Mouse (Mus musculus): ENCODE data around the gene Coro6. TPM values are rescaled to one million over a fixed set of nuclear protein-coding genes. Genes with fewer than 3 reads are reported as not detected.

The Coro6 gene
- polyA plus RNA-seq, 1 experiment from 2014 or later: 0.16 TPM

GRCm38 (mm10) chr11:77511336-77511735 lies 49.1 kb downstream of the Coro6 start:
- no peak overlapping the region for H3K4me3 ChIP-seq
- peaks cover 39% of the 10 kb centered on the region for H3K36me3 ChIP-seq
- no peaks in the 10 kb centered on the region for H3K9me3 ChIP-seq
- H3K27ac ChIP-seq: no peak overlapping the region
- no peak for DNase-seq (ENCODE audit: low spot score)
- H3K27me3 ChIP-seq (ENCODE audit: insufficient read depth, poor library complexity, severe bottlenecking): peaks cover 21% of the 10 kb centered on the region
- H3K4me1 ChIP-seq (replicated peaks): peaks cover 67% of the 10 kb centered on the region
- 86% methylated on average over 5 of the region's 5 CpGs for WGBS

GRCm38 (mm10) chr11:77512891-77513810 lies 50.9 kb downstream of the Coro6 start:
- peak overlapping the region; percentile 64 for H3K4me3 ChIP-seq
- peaks cover 74% of the 10 kb centered on the region for H3K4me1 ChIP-seq (replicated peaks)
- under 1% methylated on average over 71 of the region's 84 CpGs for WGBS
- peak; percentile 94 for DNase-seq (ENCODE audit: low spot score)
- H3K36me3 ChIP-seq: peaks cover 24% of the 10 kb centered on the region
- H3K9me3 ChIP-seq: no peaks in the 10 kb centered on the region
- H3K27ac ChIP-seq: peak overlapping the region; percentile 90
- peaks cover 30% of the 10 kb centered on the region for H3K27me3 ChIP-seq (ENCODE audit: insufficient read depth, poor library complexity, severe bottlenecking)

GRCm38 (mm10) chr11:77513811-77514170 lies 51.6 kb downstream of the Coro6 start:
- Histone ChIP-seq H3K27me3 (ENCODE audit: insufficient read depth, poor library complexity, severe bottlenecking) (peaks cover 34% of the 10 kb centered on the region), H3K27ac (peak overlapping the region; percentile 90), H3K9me3 (no peaks in the 10 kb centered on the region), H3K4me1 (replicated peaks) (peaks cover 74% of the 10 kb centered on the region), H3K4me3 (peak overlapping the region; percentile 64), H3K36me3 (peaks cover 20% of the 10 kb centered on the region)
- no peak for DNase-seq (ENCODE audit: low spot score)
- 1% methylated on average over 10 of the region's 10 CpGs for WGBS

- DNase-seq (ENCODE audit: low spot score): no peak
- peaks cover 73% of the 10 kb centered on the region for H3K4me1 ChIP-seq (replicated peaks)
- H3K9me3 ChIP-seq: no peaks in the 10 kb centered on the region
- 4% methylated on average over 19 of the region's 19 CpGs for WGBS
- H3K27me3 ChIP-seq (ENCODE audit: insufficient read depth, poor library complexity, severe bottlenecking): peaks cover 34% of the 10 kb centered on the region
- H3K27ac ChIP-seq: peak overlapping the region; percentile 86
- peaks cover 15% of the 10 kb centered on the region for H3K36me3 ChIP-seq
- H3K4me3 ChIP-seq: peak overlapping the region; percentile 64
Measured at GRCm38 (mm10) chr11:77514281-77514831, 52.1 kb downstream of the Coro6 start.

- under 1% methylated on average over 72 of the region's 72 CpGs for WGBS
- Histone ChIP-seq H3K9me3 (no peaks in the 10 kb centered on the region), H3K36me3 (peaks cover 8% of the 10 kb centered on the region; the same call in 1 of the 2 replicates), H3K4me1 (replicated peaks) (peaks cover 76% of the 10 kb centered on the region), H3K4me3 (peak within 1 kb of the TSS; percentile 64), H3K27ac (peak within 1 kb of the TSS; percentile 86), H3K27me3 (ENCODE audit: insufficient read depth, poor library complexity, severe bottlenecking) (peaks cover 34% of the 10 kb centered on the region)
- DNase-seq (ENCODE audit: low spot score): peak; percentile 87
Measured at GRCm38 (mm10) chr11:77514832-77515636, 52.8 kb downstream of the Coro6 start, which contains the start of gene Abhd15. TSS of gene Abhd15 (plus strand) at chr11:77515121.

GRCm38 (mm10) chr11:77515637-77516552 lies 53.7 kb downstream of the Coro6 start, which contains the start of gene Trp53i13:
TSS of gene Trp53i13 (minus strand) at chr11:77515980.
- no peak for DNase-seq (ENCODE audit: low spot score)
- WGBS: 7% methylated on average over 39 of the region's 39 CpGs
- H3K4me3 ChIP-seq: peak within 1 kb of the TSS; percentile 64
- H3K27me3 ChIP-seq (ENCODE audit: insufficient read depth, poor library complexity, severe bottlenecking): peaks cover 34% of the 10 kb centered on the region
- peak within 1 kb of the TSS; percentile 86 for H3K27ac ChIP-seq
- H3K9me3 ChIP-seq: no peaks in the 10 kb centered on the region
- peaks cover 84% of the 10 kb centered on the region for H3K4me1 ChIP-seq (replicated peaks)
- H3K36me3 ChIP-seq: no peaks in the 10 kb centered on the region; the same call in 1 of the 2 replicates

GRCm38 (mm10) chr11:77516553-77517425 lies 54.6 kb downstream of the Coro6 start:
- 54% methylated on average over 5 of the region's 5 CpGs for WGBS
- Histone ChIP-seq H3K27ac (no peak overlapping the region), H3K4me3 (peak overlapping the region; percentile 64; the same call in 1 of the 2 replicates), H3K4me1 (replicated peaks) (peaks cover 84% of the 10 kb centered on the region), H3K36me3 (no peaks in the 10 kb centered on the region; the same call in 1 of the 2 replicates), H3K27me3 (ENCODE audit: insufficient read depth, poor library complexity, severe bottlenecking) (peaks cover 34% of the 10 kb centered on the region), H3K9me3 (no peaks in the 10 kb centered on the region)
- no peak for DNase-seq (ENCODE audit: low spot score)

- peak overlapping the region; percentile 26; the same call in 1 of the 2 replicates for H3K27ac ChIP-seq
- H3K27me3 ChIP-seq (ENCODE audit: insufficient read depth, poor library complexity, severe bottlenecking): peaks cover 34% of the 10 kb centered on the region
- peaks cover 73% of the 10 kb centered on the region for H3K4me1 ChIP-seq (replicated peaks)
- DNase-seq (ENCODE audit: low spot score): no peak
- H3K36me3 ChIP-seq: no peaks in the 10 kb centered on the region; the same call in 1 of the 2 replicates
- WGBS: 82% methylated on average over 27 of the region's 27 CpGs
- H3K4me3 ChIP-seq: no peak overlapping the region
- H3K9me3 ChIP-seq: no peaks in the 10 kb centered on the region
Measured at GRCm38 (mm10) chr11:77518051-77518798, 56.0 kb downstream of the Coro6 start.

- H3K4me1 ChIP-seq (replicated peaks): peaks cover 65% of the 10 kb centered on the region
- no peak for DNase-seq (ENCODE audit: low spot score)
- peak within 1 kb of the TSS; percentile 54; the same call in 1 of the 2 replicates for H3K27ac ChIP-seq
- WGBS: 76% methylated on average over 5 of the region's 5 CpGs
- peaks cover 32% of the 10 kb centered on the region for H3K27me3 ChIP-seq (ENCODE audit: insufficient read depth, poor library complexity, severe bottlenecking)
- no peaks in the 10 kb centered on the region; the same call in 1 of the 2 replicates for H3K36me3 ChIP-seq
- no peaks in the 10 kb centered on the region for H3K9me3 ChIP-seq
- no peak within 1 kb of the TSS for H3K4me3 ChIP-seq
Measured at GRCm38 (mm10) chr11:77519043-77519442, 56.8 kb downstream of the Coro6 start, which contains the start of gene Gm10392. TSS of gene Gm10392 (minus strand) at chr11:77519198.

Measured in hindbrain, embryonic 10.5 days (tissue).